Mouse (Mus musculus) ES-E14 (cell line): ENCODE results near the gene Tipin.

ENCODE experiments used
- CHD2 ChIP-seq: IDR thresholded peaks from 2 replicates; pipeline ENCODE4 v1.6.1; 2014; ENCODE audit warnings: mild to moderate bottlenecking, low read depth, low read length, inconsistent platforms
- HCFC1 ChIP-seq: IDR thresholded peaks from 2 replicates; pipeline ENCODE4 v1.6.1; 2012; ENCODE audit warnings: low read length, inconsistent platforms, borderline replicate concordance; ENCODE audit not compliant: insufficient read depth
- MAFK ChIP-seq: IDR thresholded peaks from 2 replicates; pipeline ENCODE4 v1.6.1; 2014; ENCODE audit warnings: mild to moderate bottlenecking, low read depth, low read length, inconsistent platforms; ENCODE audit not compliant: insufficient read depth
- ZC3H11A ChIP-seq: IDR thresholded peaks from 2 replicates; pipeline ENCODE4 v1.6.1; 2012; ENCODE audit warnings: low read depth, mild to moderate bottlenecking, inconsistent platforms, low read length, borderline replicate concordance

- no peak for TF ChIP-seq HCFC1
- no peak for TF ChIP-seq MAFK
- TF ChIP-seq CHD2 = no peak
- no peak for TF ChIP-seq ZC3H11A
These were observed 16.6 kb upstream of the Tipin start for GRCm38 (mm10) chr9:64264813-64265212.
